Mouse (Mus musculus) E14TG2a.4 (cell line): ENCODE measurements at regions not wholly inside any gene's neighbourhood (a gene's known extent, or its start where the extent isn't known, plus 50 kb on each side); places are given as distances from the start of the nearest gene placed in this dataset.

Experiments used
- CTCF ChIP-seq: conservative IDR thresholded peaks from 2 replicates; pipeline ENCODE4 v1.5.1; 2014; ENCODE audit warnings: low read length
- NANOG ChIP-seq: IDR thresholded peaks from 2 replicates; pipeline ENCODE4 v1.6.1; 2014; ENCODE audit warnings: borderline replicate concordance, low read length, mixed read lengths
- POU5F1 ChIP-seq: IDR thresholded peaks from 2 replicates; pipeline ENCODE4 v1.6.1; 2014; ENCODE audit warnings: low read length, borderline replicate concordance

DNA sequence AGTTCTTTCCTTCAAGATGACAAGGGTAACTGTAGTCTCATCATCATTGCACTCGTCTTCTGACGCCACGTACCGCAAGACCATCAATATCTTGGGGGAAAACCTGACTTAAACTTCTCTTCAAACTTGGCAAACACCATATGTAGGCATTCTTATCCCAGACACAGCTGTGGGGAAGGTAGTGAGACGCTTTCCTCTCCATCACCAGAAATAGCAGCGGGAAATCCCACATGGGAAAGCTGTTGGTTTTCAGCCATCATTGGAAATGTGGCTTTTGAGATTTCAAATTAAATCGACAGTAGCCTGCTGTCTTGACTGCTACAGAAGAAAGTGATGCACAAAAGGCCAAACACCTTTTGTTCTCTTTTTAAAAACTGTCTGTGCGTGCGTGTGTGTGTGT, 322.4 kb downstream of the Chl1 start:
- no peak for TF ChIP-seq CTCF
- no peak for TF ChIP-seq POU5F1
- no peak for TF ChIP-seq NANOG
